Mouse (Mus musculus): ENCODE measurements around the gene Ngfr. TPM values are rescaled to one million over a fixed set of nuclear protein-coding genes. Genes with fewer than 3 reads are reported as not detected.
A peak's percentile ranks its signal among the peaks of the same experiment; 100 is the strongest.

The Ngfr gene
- total RNA-seq, 4 experiments from 2014 or later: 2.5 to 4.9 (median 4.1) TPM

DNA sequence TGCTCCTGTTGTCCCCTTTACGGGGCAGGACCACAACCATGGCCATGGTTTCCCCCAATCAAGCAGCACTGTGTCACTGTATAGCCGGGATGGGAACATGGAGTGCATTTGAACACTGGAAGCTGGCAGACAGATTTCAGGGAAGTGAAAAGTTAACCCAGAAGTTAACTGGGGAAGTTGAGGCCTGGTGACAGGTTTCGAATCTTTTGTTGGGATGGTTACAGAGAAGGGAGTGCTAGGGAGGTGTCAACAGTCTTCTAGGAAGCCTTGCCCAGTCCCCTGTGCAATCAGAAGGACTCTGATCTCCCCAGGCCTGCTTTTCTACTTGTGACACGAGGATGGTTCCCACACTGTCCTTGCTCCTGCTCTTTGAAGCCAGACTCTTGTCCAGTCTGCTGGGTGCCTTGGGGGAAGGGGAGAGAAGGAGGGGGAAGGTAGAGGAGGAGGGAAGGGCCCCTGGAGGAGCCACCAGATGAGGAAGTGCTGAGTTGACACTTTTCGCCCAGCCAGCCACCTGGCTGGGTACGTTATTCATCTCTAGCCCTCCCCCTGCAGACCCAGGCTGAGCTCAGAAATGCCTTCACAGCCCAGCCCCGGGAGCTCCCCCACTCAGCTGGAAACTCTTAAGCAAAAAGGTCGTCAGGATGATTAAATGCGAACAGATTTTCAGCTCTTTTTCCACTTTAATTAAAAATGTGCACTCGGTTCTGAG, 8.1 kb upstream of the Ngfr start:
- no peak for DNase-seq (ENCODE audit: low spot score in 2 of 2)

DNA sequence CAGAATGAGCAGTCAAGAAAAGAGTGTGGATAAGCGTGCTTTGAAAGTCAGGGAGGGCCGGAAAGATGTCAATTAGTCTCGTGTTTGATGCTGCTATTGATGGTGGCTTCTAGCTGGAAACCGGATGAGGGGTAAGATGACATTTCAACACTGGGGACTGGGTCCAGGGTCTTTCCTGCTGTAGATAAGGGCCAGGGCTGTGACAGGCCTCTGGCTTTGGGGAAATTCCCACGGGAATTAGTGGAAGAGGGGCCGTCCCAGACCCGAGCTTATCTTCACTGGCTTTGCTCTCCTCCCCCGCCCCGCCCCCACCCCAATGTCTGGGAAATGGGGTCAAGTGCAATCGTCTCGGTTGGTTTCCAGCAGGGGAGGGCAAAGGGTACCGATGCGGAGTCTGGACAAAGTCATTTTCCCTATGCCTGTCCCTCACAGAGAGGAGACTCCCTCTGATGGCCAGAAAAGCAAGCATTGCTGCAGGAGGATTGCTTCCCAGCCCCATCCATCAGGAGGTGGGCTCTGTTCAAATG, 7.2 kb upstream of the Ngfr start:
- DNase-seq (ENCODE audit: low spot score in 2 of 2): no peak

DNA sequence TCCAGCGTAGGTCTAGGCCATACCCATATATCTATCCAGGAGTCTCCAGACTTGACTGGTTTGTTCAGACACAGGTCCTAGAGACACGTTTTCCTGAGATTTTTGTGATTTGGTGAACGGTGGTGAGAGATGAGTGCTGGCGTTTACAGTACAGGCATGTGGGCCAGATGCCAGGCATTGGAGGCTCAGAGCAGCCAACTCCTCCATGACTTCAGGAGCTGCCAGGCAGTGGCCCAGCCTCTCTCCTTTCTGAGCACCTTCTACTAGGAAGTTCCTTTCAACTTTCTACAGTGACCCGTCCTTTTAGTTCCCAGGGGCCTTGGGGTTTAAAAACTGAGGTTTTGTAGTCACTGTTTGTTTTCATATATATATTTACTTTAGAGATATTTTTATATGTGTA, 6.0 kb upstream of the Ngfr start:
- no peak for DNase-seq (ENCODE audit: low spot score in 2 of 2)

DNA sequence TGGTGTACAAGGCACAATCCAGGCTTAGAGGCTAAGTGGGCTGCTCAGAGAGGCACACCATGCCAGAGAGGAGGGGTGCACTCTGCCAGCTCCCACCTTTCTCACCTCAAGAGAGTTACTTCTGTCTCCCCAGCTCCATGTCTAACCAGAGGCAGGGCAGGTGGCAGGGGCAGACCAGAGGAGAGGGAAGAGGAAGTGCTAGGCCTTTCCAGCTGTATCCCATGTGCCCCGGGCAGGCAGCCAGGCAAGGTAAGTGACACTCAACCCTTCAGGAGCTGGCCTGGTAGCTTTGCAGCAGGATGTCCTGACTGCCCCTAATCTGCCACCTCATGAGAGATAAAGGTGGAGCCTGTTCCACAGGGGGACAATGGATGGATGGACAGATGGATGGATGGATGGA, 5.2 kb upstream of the Ngfr start:
- no peak for DNase-seq (ENCODE audit: low spot score in 2 of 2)

DNA sequence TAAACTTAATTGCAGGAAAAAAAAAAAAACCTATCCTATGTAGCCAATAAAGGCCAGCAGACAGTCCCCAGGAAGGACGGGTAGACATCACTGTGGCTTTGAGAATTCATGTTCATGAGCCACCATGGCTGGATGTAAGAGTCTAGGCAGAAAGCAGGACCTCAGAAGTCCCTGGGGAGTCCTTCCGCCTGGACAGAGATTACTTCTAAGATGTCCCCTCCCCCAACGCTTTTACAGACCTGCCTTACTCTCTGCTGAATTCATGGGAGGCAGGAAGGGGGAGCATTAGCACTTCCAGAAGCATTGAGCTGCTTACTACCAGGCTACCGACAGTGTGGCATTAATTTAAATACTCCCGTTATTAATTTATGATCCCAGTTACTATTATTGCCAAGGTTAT, 1.7 kb upstream of the Ngfr start:
- DNase-seq (ENCODE audit: low spot score in 2 of 2): no peak

DNA sequence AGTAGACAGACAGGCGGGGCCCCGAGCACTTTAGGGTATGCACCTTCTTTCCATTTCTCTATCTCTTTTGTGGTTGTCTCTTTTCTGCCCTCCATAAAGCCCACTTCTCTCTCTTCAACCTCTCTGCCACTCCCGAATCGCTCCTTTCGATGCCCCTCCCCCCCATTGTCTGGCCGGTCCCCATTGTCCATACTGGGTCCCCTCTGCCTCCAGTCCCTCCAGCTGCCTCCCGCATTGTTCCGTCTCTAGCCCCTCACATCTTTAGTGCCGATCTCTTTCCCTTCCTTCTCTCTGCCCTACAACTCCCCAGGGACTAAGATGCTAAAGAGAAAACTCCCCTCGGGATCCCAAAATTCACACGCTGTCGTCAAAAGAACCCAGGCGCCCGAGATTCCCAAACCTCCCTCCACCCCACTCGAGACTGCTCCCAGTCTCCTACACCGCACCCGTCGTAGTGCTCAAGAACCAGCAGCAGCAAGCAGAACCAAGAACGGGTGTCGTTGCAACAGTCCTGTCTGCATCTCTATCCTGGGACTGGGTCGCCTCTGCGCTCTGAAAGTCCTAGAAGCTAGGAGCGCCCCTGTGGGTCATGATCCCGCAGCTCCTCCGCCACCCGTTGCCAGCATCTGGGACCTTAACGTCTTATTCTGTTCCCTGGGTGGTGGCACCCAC, 648 bp downstream of the Ngfr start:
- no peak for DNase-seq (ENCODE audit: low spot score in 2 of 2)

DNA sequence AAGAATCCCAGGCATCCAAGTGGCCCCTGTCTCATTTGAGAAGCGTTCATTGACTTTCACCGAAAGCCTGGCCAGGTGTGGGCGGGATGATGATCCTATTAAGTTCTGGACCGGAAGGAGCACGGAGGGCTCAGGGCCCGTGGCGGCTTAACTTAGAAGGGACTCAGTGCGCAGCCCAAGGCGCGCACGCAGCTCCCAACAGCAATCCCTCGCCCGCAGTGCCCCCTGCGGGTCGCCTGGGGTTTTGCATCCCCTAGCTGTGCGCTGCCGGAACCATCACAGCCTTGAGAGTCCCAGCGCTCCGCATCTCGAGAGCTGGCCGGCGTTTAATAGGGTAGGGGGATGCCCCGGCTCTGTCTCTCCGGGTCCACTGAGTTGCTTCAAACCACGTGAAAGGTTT, 1.4 kb downstream of the Ngfr start:
- DNase-seq (ENCODE audit: low spot score in 2 of 2): peak; percentile 42 to 77

DNA sequence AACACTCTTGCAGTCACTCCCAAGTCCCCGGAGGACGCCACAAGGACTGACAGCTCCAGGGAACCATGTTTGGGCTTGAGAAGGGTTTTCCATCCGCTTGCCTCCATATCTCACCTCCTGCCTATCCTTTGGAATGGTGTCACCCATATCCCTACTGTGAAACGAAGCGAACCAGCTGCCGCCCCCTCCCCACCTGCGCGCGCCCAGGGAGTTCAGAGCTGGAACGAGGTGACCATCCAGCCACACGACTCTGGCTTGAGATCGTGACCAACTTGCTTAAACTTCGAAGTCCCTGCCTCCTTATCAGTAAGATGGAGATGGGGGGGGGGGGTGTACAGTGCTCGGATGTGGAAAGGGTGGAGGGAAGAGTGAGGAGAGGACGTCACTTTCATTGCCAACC, 1.9 kb downstream of the Ngfr start:
- DNase-seq (ENCODE audit: low spot score in 2 of 2): no peak

DNA sequence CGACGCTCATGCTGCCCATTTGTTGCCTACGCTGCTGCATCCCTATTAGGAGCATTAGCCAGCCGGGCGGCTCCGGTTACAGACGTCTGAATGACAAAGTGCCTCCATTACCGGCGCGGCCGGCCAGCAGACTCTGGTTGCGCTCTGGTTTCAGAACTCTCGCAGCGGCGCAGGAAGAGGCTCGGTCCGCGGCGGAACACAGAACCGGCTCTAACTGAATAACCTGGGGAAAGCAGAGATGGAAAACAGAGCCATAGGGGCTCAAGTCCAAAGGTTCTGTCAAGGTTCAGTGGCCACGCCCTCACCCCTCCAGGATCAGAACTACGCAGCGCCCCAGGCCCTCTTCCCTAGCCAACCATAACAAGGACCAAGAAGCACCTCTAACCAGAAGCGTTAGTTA, 2.3 kb downstream of the Ngfr start:
- no peak for DNase-seq (ENCODE audit: low spot score in 2 of 2)

DNA sequence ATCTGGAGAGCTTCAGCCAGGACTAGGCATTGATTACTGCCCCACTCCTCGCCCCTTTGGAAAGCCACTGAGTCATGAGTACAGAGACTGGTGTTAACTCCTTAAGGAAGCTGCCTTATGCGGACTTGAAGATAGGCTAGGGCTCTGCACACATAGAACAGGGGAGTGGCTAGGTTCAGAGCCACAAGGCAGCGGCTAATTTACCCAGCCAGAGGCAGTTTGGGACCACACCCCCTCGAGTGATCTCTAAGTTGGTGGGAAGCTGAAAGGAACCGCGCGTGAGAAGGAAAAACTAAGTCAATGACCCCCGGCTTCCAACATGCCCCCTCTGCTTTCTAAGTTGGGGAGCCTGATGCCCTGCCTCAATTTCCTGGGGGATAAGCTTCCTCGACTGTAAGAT, 2.9 kb downstream of the Ngfr start:
- no peak for DNase-seq (ENCODE audit: low spot score in 2 of 2)

DNA sequence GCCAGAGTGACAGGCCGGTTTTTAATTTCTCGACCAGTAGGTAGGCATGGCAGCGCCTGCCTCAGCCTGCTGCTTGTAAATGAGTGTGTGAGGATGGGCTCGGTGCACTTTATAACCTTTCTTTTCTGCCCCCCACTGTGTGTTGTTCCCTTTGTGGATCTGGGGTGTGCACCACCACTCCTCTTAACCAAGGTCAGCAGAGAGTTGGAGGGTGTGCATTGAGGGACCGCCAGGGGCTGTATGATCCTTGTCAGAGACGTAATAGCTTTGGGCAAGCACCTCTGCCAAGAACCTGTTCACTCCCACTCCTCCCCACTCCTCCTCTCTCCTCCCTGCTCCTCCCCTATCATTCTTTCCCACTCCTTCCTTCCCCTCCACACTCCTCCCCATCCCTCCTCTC, 4.1 kb downstream of the Ngfr start:
- no peak for DNase-seq (ENCODE audit: low spot score in 2 of 2)

DNA sequence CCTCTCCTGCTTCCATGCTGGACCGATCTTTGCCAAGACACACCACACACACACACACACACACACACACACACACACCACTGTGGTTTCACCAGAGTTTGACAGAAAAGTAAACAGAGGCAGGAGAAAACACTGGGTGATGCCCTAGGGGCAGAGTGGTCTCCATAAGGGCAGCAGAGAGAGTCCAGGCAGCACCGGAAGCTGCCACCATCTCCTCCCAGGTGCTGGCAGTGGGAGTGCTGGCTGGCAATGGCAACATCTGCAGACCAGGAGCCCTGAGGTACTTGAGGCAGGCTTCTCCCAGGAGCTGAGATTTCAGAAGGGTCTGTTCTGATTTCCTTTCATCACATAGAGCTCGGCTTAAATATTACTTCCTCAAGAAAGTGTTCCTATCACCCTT, 5.3 kb downstream of the Ngfr start:
- no peak for DNase-seq (ENCODE audit: low spot score in 2 of 2)

DNA sequence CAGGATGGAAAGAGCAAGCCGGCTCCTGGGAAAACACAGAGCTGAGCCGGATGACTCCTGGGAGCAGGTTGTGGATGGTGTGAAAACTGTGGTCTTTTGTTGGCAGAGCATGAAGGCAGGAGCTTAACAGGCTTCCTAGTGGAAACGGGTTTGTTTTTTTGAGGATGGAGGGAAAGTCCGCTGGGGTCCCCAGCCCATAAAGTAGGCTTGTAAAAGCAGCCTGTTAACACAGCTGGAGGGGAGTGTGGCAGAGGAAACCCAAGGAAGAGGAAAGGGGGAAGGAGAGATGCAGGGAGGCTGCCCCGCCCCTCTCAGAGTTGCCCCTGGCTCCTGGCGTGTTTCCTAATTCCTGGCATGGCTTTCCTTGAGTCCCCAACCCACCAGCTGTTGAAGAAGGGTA, 8.1 kb downstream of the Ngfr start:
- no peak for DNase-seq (ENCODE audit: low spot score in 2 of 2)

DNA sequence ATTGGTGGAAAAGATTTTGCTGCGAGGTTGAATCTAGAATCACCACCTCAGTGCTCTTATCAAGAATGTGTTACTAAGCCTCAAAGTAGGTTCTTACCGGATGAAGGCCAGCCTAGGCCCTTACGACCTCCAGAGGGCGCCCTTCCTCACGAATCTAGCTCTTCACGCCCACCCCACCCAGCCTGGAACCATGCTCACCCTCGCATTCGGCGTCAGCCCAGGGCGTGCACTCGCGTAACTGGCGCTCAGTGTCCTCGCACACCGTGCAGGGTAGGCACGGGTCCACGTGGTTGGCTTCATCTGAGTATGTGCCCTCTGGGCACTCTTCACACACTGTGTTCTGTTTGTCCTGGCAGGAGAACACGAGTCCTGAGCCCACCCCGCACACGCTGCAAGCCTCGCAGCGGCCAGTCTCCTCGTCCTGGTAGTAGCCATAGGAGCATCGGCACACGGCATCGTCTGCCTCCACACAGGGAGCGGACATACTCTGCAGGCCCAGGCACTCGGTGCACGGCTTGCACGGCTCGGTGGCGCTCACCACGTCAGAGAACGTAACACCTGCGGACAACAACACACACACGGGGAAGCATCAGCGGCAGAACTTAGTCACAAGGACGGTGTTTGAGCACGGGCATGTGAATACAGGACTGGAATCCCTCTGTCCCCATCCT, 9.6 kb downstream of the Ngfr start:
- DNase-seq (ENCODE audit: low spot score in 2 of 2): no peak

DNA sequence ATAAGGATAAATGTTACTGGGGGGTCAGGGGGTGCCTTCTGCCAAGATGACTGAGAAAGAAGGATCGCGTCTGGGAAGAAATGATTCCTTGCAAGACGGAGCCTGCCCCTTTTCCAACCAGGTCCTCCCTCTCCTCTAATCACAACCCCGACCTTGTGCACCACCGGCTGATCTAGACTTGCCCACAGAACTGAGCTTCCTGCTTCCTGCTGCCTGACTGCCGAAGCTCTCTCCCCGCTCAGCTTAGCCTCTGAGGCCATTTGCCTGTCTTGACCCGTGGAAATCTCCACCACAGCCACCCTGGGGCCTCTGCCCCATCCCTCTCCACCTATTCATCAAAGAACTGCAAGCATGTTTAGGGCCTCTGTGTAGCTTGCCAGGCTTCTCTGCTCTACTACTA, 11.2 kb downstream of the Ngfr start:
- DNase-seq (ENCODE audit: low spot score in 2 of 2): no peak

DNA sequence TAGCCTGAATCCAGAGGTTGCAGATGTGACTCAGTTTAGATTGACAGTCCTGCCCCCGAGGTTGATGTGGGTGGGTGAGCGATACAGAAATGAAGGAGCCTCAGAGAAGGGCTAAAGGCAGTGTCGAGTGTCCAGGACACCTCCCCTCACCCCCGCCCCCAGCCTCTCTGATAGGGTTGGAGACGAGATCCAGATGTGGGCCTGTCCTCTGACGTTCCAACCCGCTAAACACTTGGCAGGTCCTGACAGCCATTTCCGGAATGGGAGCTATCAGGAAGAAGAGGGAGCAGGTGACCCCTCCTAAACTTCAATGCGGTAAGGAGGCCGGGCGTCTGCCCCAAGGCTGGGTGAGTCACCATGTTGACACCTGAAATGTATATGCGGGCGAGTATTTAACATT, 11.7 kb downstream of the Ngfr start:
- no peak for DNase-seq (ENCODE audit: low spot score in 2 of 2)

DNA sequence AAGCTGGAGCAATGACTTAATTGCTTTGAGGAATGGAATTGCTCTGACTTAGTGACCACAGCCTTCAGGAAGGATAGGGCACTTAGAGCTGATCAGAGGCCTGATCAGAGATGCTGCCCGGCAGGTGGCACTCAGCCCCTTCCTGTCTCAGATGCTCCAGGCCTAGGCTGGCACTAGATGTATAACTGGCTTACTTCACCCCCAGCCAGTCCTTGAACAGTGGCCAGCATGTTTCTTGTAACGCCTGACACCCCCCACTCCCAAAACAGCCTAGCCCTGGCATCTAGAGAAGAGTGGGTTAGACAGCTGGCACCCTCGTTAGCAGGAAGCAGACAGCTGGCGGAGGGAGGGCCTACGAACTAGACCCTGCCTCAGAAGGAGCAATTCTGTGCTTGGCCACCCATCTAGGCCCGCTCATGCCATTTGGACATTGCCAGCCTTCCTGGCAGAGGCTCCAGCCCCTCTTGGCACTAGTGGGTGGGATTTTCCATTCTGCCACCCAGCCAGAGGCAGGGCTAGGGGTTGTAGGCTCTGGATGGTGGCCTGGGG, 12.7 kb downstream of the Ngfr start:
- DNase-seq (ENCODE audit: low spot score in 2 of 2): no peak

DNA sequence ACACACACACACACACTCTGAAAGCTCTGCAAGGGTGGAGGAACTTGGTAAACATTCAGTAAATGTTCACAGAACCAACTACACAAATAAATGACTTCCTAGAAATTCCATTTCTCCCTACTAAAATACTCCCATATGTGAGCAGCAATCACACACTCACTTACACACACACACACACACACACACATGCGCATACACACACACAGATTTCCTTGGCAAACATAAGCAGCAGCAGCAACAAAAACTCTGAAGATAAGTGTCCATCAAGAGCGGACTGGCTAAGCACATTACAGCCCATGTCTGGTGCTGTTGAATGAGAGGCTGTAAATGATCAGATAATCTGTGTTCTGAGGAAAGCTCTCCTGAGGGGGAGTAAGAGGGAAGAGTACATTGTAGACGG, 15.3 kb downstream of the Ngfr start:
- DNase-seq (ENCODE audit: low spot score in 2 of 2): no peak

DNA sequence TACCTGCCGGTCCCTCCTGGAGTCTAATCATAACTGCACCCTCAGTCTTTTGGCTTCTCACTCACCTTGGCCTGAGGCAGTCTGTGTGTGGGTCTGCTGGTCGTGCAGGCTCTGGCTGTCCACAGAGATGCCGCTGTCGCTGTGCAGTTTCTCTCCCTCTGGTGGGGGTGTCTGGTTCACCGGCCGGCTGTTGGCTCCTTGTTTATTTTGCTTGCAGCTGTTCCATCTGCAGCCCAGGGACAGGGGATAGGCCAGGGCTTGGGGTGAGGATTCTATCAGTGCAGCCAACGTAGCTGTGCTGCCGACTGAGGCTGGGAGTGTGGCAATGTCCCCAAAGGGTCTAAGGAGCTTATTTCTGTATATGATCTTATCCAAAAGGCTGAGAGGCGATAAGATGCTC, 15.8 kb downstream of the Ngfr start:
- DNase-seq (ENCODE audit: low spot score in 2 of 2): no peak

DNA sequence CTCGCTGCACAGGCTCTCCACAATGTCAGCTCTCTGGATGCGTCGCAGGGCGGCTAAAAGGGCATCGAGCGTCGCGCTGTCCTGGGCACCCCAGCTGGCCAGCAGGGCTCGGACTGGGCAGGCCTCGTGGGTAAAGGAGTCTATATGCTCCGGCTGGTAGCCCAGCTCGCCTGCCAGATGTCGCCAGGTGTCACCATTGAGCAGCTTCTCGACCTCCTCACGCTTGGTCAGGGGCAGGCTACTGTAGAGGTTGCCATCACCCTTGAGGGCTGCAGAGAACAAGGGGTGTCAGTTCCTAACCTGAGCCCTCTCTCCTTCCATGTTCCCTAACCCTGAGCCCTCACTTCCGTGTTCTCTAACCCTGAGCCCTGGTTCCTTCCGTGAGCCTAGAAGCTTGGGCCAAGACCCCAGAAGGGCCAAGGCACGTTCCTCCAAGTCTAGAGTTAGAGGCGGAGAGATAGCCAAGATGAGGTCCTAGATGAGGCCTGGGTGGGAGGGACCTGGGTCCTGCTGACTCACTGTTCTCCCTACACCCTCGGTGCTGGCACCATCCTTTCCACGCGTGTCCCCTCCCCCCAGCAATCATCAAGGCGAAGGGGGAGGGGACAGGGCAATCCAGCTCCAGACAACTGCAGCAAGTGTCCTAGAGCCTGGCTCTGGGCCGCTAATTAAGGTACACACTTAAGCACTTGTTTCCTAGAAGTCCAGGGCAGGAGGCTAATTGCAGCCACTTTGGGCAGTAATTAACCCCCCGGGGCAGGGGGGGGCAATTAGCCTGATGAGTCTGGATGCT, 16.5 kb downstream of the Ngfr start:
- DNase-seq (ENCODE audit: low spot score in 2 of 2): no peak

DNA sequence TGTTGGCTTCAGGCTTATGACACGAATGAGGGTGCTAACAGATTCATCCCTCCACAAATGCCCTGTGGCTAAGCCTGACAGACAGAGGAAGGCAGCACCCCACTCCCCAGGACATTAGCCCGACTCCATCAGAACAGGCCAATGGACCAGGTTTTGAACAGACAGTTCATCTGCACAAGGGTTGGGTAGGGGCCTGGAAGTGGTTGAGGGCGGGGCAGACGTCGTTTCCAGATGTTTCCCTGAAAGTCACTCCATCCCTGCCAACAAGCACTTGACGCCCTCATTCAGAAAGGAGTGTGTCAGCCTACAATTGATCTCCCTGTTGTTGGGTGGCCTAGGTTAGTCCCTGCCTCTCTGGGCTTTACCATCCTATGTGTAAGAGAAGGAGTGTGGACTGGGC, 17.6 kb downstream of the Ngfr start:
- DNase-seq (ENCODE audit: low spot score in 2 of 2): no peak

All from left cerebral cortex, adult 8-10 months (tissue).